Mouse (Mus musculus): ENCODE measurements at regions not wholly inside any gene's neighbourhood (a gene's known extent, or its start where the extent isn't known, plus 50 kb on each side); places are given as distances from the start of the nearest gene placed in this dataset.

DNA sequence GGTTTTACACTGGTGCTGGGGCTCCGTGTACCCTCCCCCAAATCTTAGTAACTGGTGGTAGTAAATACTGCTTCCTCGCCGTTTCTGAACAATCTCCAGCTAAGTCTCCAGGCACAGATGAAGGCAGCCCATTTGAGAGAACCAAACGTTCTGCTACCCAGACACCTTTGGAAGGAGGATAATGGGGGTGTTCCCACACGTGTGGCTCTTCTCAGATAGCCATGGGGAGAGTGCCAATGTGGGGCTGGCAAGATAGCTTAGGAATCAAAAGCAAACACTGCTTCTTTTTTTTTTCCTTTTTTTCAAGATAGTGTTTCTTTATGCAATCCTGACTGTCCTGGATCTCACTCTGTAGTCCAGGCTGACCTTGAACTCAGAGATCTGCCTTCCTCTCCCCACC lies 90.8 kb upstream of the Mrps10 start:
- DNase-seq (ENCODE audit: low spot score) (no peak), ATAC-seq (replicated peaks; ENCODE audit: low FRiP score) (no peak)
- Histone ChIP-seq H3K9ac (ENCODE audit: low read length) (no peak overlapping the region), H3K4me3 (ENCODE audit: low read depth, low read length) (no peak overlapping the region), H3K4me2 (ENCODE audit: low read depth, low read length, severe bottlenecking) (no peak overlapping the region), H3K4me1 (replicated peaks; ENCODE audit: control insufficient read depth, insufficient read depth, low read length) (no peaks in the 10 kb centered on the region), H3K27ac (ENCODE audit: low read depth, low read length) (no peak overlapping the region), H3K9me3 (ENCODE audit: control insufficient read depth, low read length) (no peaks in the 10 kb centered on the region), H3K27me3 (ENCODE audit: control insufficient read depth, insufficient read depth, low read length) (no peaks in the 10 kb centered on the region), H3K36me3 (ENCODE audit: control insufficient read depth, insufficient read depth, low read length) (no peaks in the 10 kb centered on the region; the same call in 1 of the 2 replicates)
- 88% methylated on average over 5 of the region's 5 CpGs for WGBS

DNA sequence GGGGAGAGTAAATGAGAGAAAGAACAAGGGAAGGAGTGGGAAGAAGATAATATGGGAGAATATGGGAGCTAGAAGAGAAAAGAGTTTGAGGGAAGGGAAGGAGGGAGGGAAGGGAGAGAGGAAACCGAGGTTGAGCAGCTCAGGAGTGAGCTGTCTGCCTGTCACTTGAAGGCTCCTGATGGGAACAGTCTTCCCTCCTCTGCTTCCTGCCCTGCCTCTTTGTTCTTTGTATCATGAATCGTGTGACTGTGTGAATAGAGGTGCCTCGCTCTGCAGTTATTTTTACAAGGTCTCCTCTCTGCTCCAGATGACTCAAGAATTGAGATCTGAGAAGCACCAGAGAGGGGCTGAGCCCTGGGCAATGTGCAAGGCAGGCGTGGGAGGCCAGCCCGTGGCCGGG lies 92.0 kb upstream of the Mrps10 start:
- Histone ChIP-seq H3K9ac (ENCODE audit: low read length) (no peak overlapping the region), H3K9me3 (ENCODE audit: control insufficient read depth, low read length) (no peaks in the 10 kb centered on the region), H3K4me2 (ENCODE audit: low read depth, low read length, severe bottlenecking) (no peak overlapping the region), H3K27ac (ENCODE audit: low read depth, low read length) (no peak overlapping the region), H3K4me3 (ENCODE audit: low read depth, low read length) (no peak overlapping the region), H3K36me3 (ENCODE audit: control insufficient read depth, insufficient read depth, low read length) (no peaks in the 10 kb centered on the region; the same call in 1 of the 2 replicates), H3K27me3 (ENCODE audit: control insufficient read depth, insufficient read depth, low read length) (no peaks in the 10 kb centered on the region), H3K4me1 (replicated peaks; ENCODE audit: control insufficient read depth, insufficient read depth, low read length) (no peaks in the 10 kb centered on the region)
- WGBS, result 75% methylated on average over 6 of the region's 6 CpGs
- ATAC-seq (replicated peaks; ENCODE audit: low FRiP score) (no peak), DNase-seq (ENCODE audit: low spot score) (no peak)

DNA sequence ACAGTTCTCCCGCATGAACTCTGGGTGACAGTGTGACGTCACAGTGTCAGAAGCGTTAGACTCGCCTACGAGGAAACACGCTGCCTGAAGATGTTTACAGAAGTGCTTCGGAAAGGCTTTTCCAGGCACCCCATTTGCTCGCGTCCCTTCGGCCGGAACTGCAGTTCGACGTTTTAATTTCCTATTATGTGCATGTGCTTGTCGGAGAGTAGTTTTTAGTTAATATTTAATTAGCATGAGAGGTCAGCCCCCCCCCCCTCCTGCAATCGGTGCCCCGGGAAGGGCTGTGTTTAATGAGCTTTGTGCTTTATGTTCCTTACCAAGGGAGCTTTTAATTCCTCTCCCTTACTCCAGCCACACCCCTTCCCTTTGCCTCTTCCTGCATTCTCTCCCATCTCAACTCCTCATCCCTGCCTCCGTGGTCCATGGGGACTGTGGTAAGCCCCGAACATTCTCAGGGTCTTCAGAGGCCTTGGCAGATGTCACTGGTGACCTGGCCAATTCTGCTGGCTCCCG lies 92.8 kb upstream of the Mrps10 start:
- DNase-seq (ENCODE audit: low spot score), result no peak

DNA sequence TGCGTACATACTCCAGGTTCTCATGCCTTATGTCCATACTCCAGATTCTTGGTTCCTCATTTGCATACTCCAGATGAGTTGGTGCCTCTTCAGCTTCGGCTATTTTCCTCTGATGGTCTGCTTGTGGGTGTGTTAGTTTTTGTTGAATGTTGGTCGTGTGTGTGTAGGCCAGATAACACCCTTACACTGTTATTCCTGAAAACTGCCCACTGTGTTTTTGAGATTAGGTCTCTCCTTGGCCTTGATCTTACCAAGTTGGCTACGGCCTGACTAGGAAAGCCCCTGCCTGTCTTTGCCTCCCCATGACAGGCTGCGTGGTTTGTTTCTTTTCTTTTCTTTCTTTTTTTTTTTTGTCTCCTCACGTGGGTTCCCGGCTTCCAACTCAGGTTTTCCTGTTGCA lies 95.4 kb upstream of the Mrps10 start:
- H3K9ac ChIP-seq (ENCODE audit: low read length), result no peak overlapping the region
- no peak overlapping the region for H3K4me2 ChIP-seq (ENCODE audit: low read depth, low read length, severe bottlenecking)
- 93% methylated on average over 7 of the region's 7 CpGs for WGBS
- no peaks in the 10 kb centered on the region for H3K4me1 ChIP-seq (replicated peaks; ENCODE audit: control insufficient read depth, insufficient read depth, low read length)
- no peak overlapping the region for H3K27ac ChIP-seq (ENCODE audit: low read depth, low read length)
- H3K36me3 ChIP-seq (ENCODE audit: control insufficient read depth, insufficient read depth, low read length), result no peaks in the 10 kb centered on the region; the same call in 1 of the 2 replicates
- ATAC-seq (replicated peaks; ENCODE audit: low FRiP score) (no peak), DNase-seq (ENCODE audit: low spot score) (no peak)
- no peak overlapping the region for H3K4me3 ChIP-seq (ENCODE audit: low read depth, low read length)
- no peaks in the 10 kb centered on the region for H3K9me3 ChIP-seq (ENCODE audit: control insufficient read depth, low read length)
- no peaks in the 10 kb centered on the region for H3K27me3 ChIP-seq (ENCODE audit: control insufficient read depth, insufficient read depth, low read length)

More for the DNA sequence above, 92.8 kb upstream of the Mrps10 start:
- 76% methylated on average over 19 of the region's 19 CpGs for WGBS
- Histone ChIP-seq H3K27me3 (ENCODE audit: control insufficient read depth, insufficient read depth, low read length) (no peaks in the 10 kb centered on the region), H3K36me3 (ENCODE audit: control insufficient read depth, insufficient read depth, low read length) (no peaks in the 10 kb centered on the region; the same call in 1 of the 2 replicates), H3K4me2 (ENCODE audit: low read depth, low read length, severe bottlenecking) (no peak overlapping the region), H3K9me3 (ENCODE audit: control insufficient read depth, low read length) (no peaks in the 10 kb centered on the region), H3K27ac (ENCODE audit: low read depth, low read length) (no peak overlapping the region), H3K4me3 (ENCODE audit: low read depth, low read length) (no peak overlapping the region), H3K9ac (ENCODE audit: low read length) (no peak overlapping the region), H3K4me1 (replicated peaks; ENCODE audit: control insufficient read depth, insufficient read depth, low read length) (no peaks in the 10 kb centered on the region)
- ATAC-seq (replicated peaks; ENCODE audit: low FRiP score), result no peak

DNA sequence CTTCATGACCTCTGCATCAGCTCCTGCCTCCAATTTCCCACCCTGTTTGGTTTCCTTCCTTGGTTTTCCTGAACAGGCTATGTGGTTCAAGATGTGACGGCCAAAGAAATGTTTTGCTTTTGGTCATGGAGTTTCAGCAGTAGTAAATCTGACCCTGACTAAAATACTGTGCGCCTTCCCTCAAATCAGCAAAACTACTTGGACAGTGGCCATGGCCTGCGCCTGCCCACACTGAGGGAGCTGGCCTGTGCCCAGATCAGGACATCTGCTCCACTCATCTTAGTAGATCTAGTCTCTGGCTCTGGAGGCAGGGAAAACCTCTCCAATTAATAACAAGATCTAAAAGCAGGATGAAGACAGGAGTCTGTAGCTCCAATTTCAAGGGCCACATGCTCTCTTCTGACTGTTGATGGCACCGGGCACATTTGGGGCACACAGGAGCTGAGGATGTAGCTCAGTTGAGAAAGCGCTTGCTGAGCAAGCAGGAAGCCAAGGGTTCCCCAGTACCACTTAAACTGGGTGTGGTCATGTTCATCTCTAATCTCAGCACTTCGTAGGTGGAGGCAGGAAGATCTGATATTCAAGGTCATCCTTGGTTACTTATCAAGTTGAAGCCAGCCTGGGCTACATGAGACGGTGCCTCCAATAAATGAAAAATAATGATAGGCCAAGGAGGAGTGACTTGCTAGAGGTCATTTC lies 96.6 kb upstream of the Mrps10 start:
- no peak for DNase-seq (ENCODE audit: low spot score)
- Histone ChIP-seq H3K9ac (ENCODE audit: low read length) (no peak overlapping the region), H3K27ac (ENCODE audit: low read depth, low read length) (no peak overlapping the region), H3K36me3 (ENCODE audit: control insufficient read depth, insufficient read depth, low read length) (no peaks in the 10 kb centered on the region; the same call in 1 of the 2 replicates), H3K9me3 (ENCODE audit: control insufficient read depth, low read length) (no peaks in the 10 kb centered on the region; the same call in 1 of the 2 replicates), H3K27me3 (ENCODE audit: control insufficient read depth, insufficient read depth, low read length) (no peaks in the 10 kb centered on the region), H3K4me1 (replicated peaks; ENCODE audit: control insufficient read depth, insufficient read depth, low read length) (no peaks in the 10 kb centered on the region), H3K4me2 (ENCODE audit: low read depth, low read length, severe bottlenecking) (no peak overlapping the region), H3K4me3 (ENCODE audit: low read depth, low read length) (no peak overlapping the region)
- no peak for ATAC-seq (replicated peaks; ENCODE audit: low FRiP score)
- WGBS, result 93% methylated on average over 7 of the region's 7 CpGs

DNA sequence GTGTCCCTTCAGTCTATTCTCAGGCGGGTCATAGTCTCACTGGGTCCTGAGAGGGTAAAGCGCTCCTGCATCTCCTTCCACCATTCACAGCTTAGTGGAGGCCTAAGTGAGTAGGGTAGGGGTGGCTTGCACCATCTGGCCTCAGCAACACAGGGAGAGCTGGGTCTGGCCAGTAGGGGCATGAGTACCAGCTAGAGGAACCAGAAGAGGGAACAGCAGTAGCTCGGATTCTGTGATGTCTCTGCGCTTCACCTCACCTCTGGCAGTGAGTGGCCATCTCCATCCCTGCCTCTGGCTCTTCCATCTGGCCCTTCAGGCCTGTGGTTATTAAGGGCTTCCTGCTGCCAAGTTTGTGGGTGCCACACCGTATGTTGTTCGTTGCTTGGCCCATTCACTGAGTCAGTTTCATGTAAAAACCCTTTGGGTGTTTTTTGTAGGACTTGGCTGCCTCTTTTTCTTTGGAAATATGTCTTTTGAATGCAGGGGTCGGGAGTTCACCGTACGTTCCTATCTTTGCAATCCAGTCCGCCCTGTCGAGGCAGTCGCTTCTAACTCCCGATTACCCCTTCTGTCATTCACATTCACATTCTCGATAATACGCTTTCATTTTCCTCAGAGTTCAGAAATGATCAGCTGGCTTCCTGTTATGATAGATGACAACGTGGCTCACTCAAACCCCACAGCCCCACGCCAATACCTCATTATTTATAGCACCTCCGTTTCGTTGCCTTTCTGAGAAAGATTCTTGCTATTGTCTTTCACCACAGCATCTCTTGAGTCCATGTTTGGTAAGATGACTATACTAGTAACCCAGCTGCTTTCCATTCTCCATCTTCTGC lies 99.4 kb upstream of the Mrps10 start:
- H3K9ac ChIP-seq (ENCODE audit: low read length), result no peak overlapping the region
- H3K27ac ChIP-seq (ENCODE audit: low read depth, low read length), result no peak overlapping the region
- no peaks in the 10 kb centered on the region for H3K4me1 ChIP-seq (replicated peaks; ENCODE audit: control insufficient read depth, insufficient read depth, low read length)
- no peaks in the 10 kb centered on the region for H3K36me3 ChIP-seq (ENCODE audit: control insufficient read depth, insufficient read depth, low read length)
- no peaks in the 10 kb centered on the region for H3K27me3 ChIP-seq (ENCODE audit: control insufficient read depth, insufficient read depth, low read length)
- 93% methylated on average over 19 of the region's 19 CpGs for WGBS
- no peak for DNase-seq (ENCODE audit: low spot score)
- no peaks in the 10 kb centered on the region; the same call in 1 of the 2 replicates for H3K9me3 ChIP-seq (ENCODE audit: control insufficient read depth, low read length)
- H3K4me3 ChIP-seq (ENCODE audit: low read depth, low read length), result no peak overlapping the region
- H3K4me2 ChIP-seq (ENCODE audit: low read depth, low read length, severe bottlenecking), result no peak overlapping the region
- no peak for ATAC-seq (replicated peaks; ENCODE audit: low FRiP score)

DNA sequence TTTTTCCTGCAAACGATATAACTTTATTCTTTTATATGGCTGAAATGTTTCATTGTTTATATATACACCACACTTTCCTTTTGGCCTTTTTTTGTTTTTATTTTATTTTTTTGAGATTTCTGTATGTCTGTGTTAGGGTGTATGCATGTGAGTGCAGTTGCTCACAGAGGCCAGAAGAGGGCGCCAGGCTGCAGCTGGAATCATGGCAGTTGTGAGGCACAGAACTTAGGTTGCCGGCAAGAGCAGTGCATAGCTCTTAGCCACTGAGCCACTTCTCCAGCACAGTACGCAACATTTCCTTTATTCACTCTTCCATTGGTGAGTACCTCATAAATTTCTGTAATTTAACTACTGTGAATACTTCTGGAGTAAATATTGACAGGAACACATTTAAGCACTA lies 100.8 kb upstream of the Mrps10 start:
- Histone ChIP-seq H3K27ac (ENCODE audit: low read depth, low read length) (no peak overlapping the region), H3K4me3 (ENCODE audit: low read depth, low read length) (no peak overlapping the region), H3K4me2 (ENCODE audit: low read depth, low read length, severe bottlenecking) (no peak overlapping the region), H3K27me3 (ENCODE audit: control insufficient read depth, insufficient read depth, low read length) (no peaks in the 10 kb centered on the region), H3K4me1 (replicated peaks; ENCODE audit: control insufficient read depth, insufficient read depth, low read length) (no peaks in the 10 kb centered on the region), H3K9me3 (ENCODE audit: control insufficient read depth, low read length) (no peaks in the 10 kb centered on the region; the same call in 1 of the 2 replicates), H3K36me3 (ENCODE audit: control insufficient read depth, insufficient read depth, low read length) (no peaks in the 10 kb centered on the region), H3K9ac (ENCODE audit: low read length) (no peak overlapping the region)
- 90% methylated on average over 4 of the region's 4 CpGs for WGBS
- no peak for DNase-seq (ENCODE audit: low spot score)
- ATAC-seq (replicated peaks; ENCODE audit: low FRiP score), result no peak

DNA sequence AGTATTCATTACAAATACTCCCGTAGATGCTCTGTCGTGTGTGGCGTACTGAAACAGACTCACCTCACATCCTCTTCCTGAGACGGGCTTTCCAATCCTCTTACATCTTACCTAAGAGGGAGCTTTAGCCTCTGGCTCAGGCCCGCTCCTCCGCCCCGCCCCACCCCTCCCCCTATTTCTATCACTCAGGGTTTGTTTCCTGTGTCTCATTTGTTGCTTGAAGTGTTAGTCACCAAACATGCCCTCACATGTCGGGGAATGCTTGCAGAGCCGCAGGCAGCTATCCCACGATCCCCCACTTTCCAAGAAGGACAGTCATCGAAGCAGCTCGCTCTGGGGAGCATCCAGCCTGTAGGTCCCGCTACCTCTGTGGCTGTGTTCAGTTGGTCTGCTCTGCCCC lies 101.6 kb upstream of the Mrps10 start:
- Histone ChIP-seq H3K36me3 (ENCODE audit: control insufficient read depth, insufficient read depth, low read length) (no peaks in the 10 kb centered on the region), H3K4me2 (ENCODE audit: low read depth, low read length, severe bottlenecking) (no peak overlapping the region), H3K27me3 (ENCODE audit: control insufficient read depth, insufficient read depth, low read length) (no peaks in the 10 kb centered on the region), H3K9ac (ENCODE audit: low read length) (no peak overlapping the region), H3K4me1 (replicated peaks; ENCODE audit: control insufficient read depth, insufficient read depth, low read length) (no peaks in the 10 kb centered on the region), H3K4me3 (ENCODE audit: low read depth, low read length) (no peak overlapping the region), H3K27ac (ENCODE audit: low read depth, low read length) (no peak overlapping the region), H3K9me3 (ENCODE audit: control insufficient read depth, low read length) (no peaks in the 10 kb centered on the region; the same call in 1 of the 2 replicates)
- ATAC-seq (replicated peaks; ENCODE audit: low FRiP score) (no peak), DNase-seq (ENCODE audit: low spot score) (no peak)
- WGBS, result 92% methylated on average over 13 of the region's 13 CpGs

All from forebrain, embryonic 11.5 days (tissue).